In genomic region chr11:115231924-115232323, GRCm38 (mm10) we compare ENCODE assay signal across 8 mouse cellular contexts. TPM values are rescaled to one million over a fixed set of nuclear protein-coding genes. Genes with fewer than 3 reads are reported as not detected.
DNase-seq lines count a peak whose midpoint lies in the region; ATAC-seq lines count a peak whose summit lies in the region.
"Had no signal": no experiment of that assay in that cellular context is flagged by ENCODE, and none has a peak within 500 bp of the region (broad histone marks: within the 10 kb centered on the region; RNA-seq: fewer than 3 reads in every experiment).

No protein-coding gene starts in this region.

- no peak overlapping the region for H3K4me2 ChIP-seq in kidney, embryonic 16.5 days (replicated peaks; ENCODE audit: low read depth, low read length)
- H3K4me2 ChIP-seq in forebrain, embryonic 14.5 days (ENCODE audit: low read length): no peak overlapping the region

- H3K9ac ChIP-seq in kidney, embryonic 16.5 days (replicated peaks; ENCODE audit: low read length): no peak overlapping the region
- no peak overlapping the region for H3K9ac ChIP-seq in forebrain, embryonic 14.5 days (ENCODE audit: low read length)

- H3K9me3 ChIP-seq in kidney, embryonic 16.5 days (ENCODE audit: low read length): no peaks in the 10 kb centered on the region
- H3K9me3 ChIP-seq in forebrain, embryonic 14.5 days (replicated peaks; ENCODE audit: control insufficient read depth, low read length): no peaks in the 10 kb centered on the region

- H3K27me3 ChIP-seq in kidney, embryonic 16.5 days (ENCODE audit: insufficient read depth, low read length): peaks cover 34% of the 10 kb centered on the region
- no peaks in the 10 kb centered on the region for H3K27me3 ChIP-seq in forebrain, embryonic 14.5 days (replicated peaks; ENCODE audit: control insufficient read depth, insufficient read depth, low read length)

- H3K36me3 ChIP-seq in kidney, embryonic 16.5 days (ENCODE audit: insufficient read depth, low read length): no peaks in the 10 kb centered on the region
- no peaks in the 10 kb centered on the region for H3K36me3 ChIP-seq in forebrain, embryonic 14.5 days (ENCODE audit: control insufficient read depth, insufficient read depth, low read length)

- peaks cover 27% of the 10 kb centered on the region for H3K4me1 ChIP-seq in kidney, embryonic 16.5 days (ENCODE audit: insufficient read depth, low read length)
- peaks cover 43% of the 10 kb centered on the region for H3K4me1 ChIP-seq in forebrain, embryonic 14.5 days (ENCODE audit: control insufficient read depth, insufficient read depth, low read length)

- H3K27ac ChIP-seq in kidney, embryonic 16.5 days (ENCODE audit: low read length): peak overlapping the region; percentile 78; the same call in 1 of the 2 replicates
- peak overlapping the region; percentile 69; the same call in 1 of the 2 replicates for H3K27ac ChIP-seq in forebrain, embryonic 14.5 days (ENCODE audit: low read depth, low read length)

- WGBS in kidney, embryonic 16.5 days: 64% methylated on average over 9 of the region's 9 CpGs
- 22% methylated on average over 9 of the region's 9 CpGs for WGBS in forebrain, embryonic 14.5 days

- H3K4me3 ChIP-seq in kidney, embryonic 16.5 days (ENCODE audit: low read length): no peak overlapping the region
- no peak overlapping the region for H3K4me3 ChIP-seq in forebrain, embryonic 14.5 days (ENCODE audit: low read depth, low read length)

- no peak for ATAC-seq in kidney, embryonic 16.5 days (ENCODE audit: low FRiP score, low TSS enrichment)
- ATAC-seq in forebrain, embryonic 14.5 days: peak; percentile 51

- no peak for DNase-seq in kidney, postnatal 36 days
- DNase-seq in right cerebral cortex, adult 18-20 months: peak; percentile 39
- no peak for DNase-seq in right cerebral cortex, postnatal 4 days
- DNase-seq in forebrain, embryonic 14.5 days (ENCODE audit: low spot score): peak; percentile 80
- peak; percentile 49 for DNase-seq in retina, embryonic 14.5 days (ENCODE audit: low spot score)
- DNase-seq in thymus, postnatal 25 days: no peak
- DNase-seq: cerebellum, adult 9-11 months had no signal

RNA-seq across cellular contexts. Expression of gene Grin2c, which starts 35.1 kb away (rescaled TPM):
- polyA plus RNA-seq in kidney, embryonic 16.5 days (2015; fragmentation: Nextera tagmentation; extraction: Ambion mirVana): not detected in 2 replicates
- 0.12 and 0.14 TPM in 2 replicates for polyA plus RNA-seq in forebrain, embryonic 14.5 days (2014; fragmentation: Nextera tagmentation; extraction: Ambion mirVana)

RNA-seq across cellular contexts. Expression of gene Nat9, which starts 44.3 kb away (rescaled TPM):
- 28.0 and 29.7 TPM in 2 replicates for polyA plus RNA-seq in kidney, embryonic 16.5 days (2015; fragmentation: Nextera tagmentation; extraction: Ambion mirVana)
- polyA plus RNA-seq in forebrain, embryonic 14.5 days (2014; fragmentation: Nextera tagmentation; extraction: Ambion mirVana): 19.5 and 20.4 TPM in 2 replicates

RNA-seq across cellular contexts. Expression of gene Tmem104, which starts 44.6 kb away (rescaled TPM):
- 11.7 and 13.8 TPM in 2 replicates for polyA plus RNA-seq in kidney, embryonic 16.5 days (2015; fragmentation: Nextera tagmentation; extraction: Ambion mirVana)
- 6.3 and 8.5 TPM in 2 replicates for polyA plus RNA-seq in forebrain, embryonic 14.5 days (2014; fragmentation: Nextera tagmentation; extraction: Ambion mirVana)

RNA-seq across cellular contexts. Expression of gene Fdxr, which starts 44.9 kb away (rescaled TPM):
- polyA plus RNA-seq in kidney, embryonic 16.5 days (2015; fragmentation: Nextera tagmentation; extraction: Ambion mirVana): 20.0 and 23.6 TPM in 2 replicates
- 17.2 and 20.0 TPM in 2 replicates for polyA plus RNA-seq in forebrain, embryonic 14.5 days (2014; fragmentation: Nextera tagmentation; extraction: Ambion mirVana)

Comparison
In these comparisons a context has a peak if more than half of its experiments do, and no peak if none do; other contexts are left out.
1. DNase-seq: peak in right cerebral cortex, adult 18-20 months (single experiment), forebrain, embryonic 14.5 days (single experiment) and retina, embryonic 14.5 days (single experiment); none in kidney, postnatal 36 days (0 of 2), right cerebral cortex, postnatal 4 days (single experiment) and thymus, postnatal 25 days (single experiment).